Mouse (Mus musculus) adrenal gland, adult 8-10 months (tissue): ENCODE measurements at regions not wholly inside any gene's neighbourhood (a gene's known extent, or its start where the extent isn't known, plus 50 kb on each side); places are given as distances from the start of the nearest gene placed in this dataset.
"Not testable (repeated sequence)": the region's sequence is repeated elsewhere in the genome, so short reads cannot be mapped to it uniquely, and the experiment has no call there.

Experiments
- DNase-seq: peaks from one replicate; pipeline ENCODE4 v3.0.0; 2022

- not testable (repeated sequence) for DNase-seq
Observed at GRCm38 (mm10) chr5:76081379-76081778, 58.7 kb upstream of the Srd5a3 start.

DNA sequence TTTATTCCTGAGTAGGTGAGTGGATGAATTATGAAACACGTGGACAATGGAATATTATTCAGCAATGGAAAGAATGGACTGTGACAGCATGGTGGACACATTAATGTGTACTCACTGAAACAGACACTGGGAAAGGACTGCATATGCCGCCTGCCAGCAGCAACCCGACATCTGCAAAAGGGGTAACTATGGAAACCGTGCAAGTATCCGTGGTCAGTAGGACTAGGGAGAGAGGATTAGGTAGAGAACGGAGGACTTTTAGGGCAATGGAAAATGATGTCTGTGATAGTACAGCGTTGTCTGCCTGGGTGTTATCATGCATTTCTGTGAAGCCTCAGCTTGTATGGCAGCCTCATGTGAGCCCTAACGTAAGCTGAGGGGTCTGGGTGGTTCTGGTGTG, 59.6 kb upstream of the Srd5a3 start:
- no peak for DNase-seq

GRCm38 (mm10) chr5:76079204-76080025, 60.7 kb upstream of the Srd5a3 start:
- DNase-seq: peak; percentile 25

DNA sequence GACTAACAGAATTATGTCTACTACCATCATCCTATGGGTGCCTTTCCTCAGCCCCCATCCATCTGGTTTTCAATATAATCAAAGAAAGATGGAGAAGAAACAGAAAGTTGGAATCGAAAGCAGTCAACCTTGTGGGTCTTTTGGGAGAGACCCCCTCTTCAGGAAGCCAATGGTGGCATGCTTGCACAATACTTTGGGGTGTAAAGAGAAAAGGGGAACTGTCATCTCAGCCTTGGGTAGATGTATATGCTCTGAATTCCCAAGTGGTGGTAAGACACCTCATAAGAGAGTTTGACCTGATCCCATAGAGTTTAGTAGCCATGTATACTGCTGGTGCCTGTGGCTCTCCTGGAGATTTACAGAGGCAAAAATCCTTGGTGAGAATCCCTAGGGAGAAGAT, 61.6 kb upstream of the Srd5a3 start:
- no peak for DNase-seq

GRCm38 (mm10) chr5:76076283-76076682, 63.8 kb upstream of the Srd5a3 start:
- DNase-seq: no peak

DNA sequence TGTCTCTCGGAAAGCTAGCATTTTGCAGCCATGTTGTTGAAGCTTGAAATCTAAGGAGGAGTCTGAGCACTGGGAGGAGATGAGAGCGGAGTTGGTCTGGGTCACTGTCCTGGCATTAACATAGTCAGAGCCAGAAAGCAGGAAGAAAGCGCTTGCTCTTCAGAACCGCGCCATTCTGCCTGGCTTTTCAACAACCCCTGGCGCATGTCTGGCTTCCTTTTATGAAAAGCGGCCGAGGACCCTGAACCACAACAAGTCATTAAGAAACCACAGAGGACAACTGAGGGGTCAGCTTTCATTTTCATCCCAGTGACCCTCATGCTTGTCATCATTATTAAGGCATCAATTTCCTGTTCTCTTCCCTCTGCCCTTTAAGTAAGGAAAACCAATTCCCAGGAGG, 64.7 kb upstream of the Srd5a3 start:
- no peak for DNase-seq

DNA sequence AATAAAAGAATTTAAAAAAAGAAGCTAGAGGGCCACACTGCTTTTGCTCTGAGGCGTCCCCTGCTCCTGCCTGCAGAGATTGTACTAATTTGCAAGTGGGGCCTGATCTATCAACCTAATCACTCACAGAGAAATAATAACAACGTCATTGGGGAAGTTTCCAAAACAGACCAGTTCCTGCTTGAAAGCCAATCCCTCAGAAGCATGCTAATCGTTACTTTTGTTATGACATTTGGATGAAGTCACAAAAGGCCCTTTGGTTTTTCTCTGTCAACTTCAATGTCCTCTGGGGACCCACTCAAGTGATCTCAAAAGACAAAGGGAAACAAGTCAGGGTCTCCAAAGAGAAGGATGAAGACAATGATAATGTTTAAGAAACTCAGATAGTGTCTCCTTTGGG, 72.2 kb upstream of the Srd5a3 start:
- DNase-seq: no peak

DNA sequence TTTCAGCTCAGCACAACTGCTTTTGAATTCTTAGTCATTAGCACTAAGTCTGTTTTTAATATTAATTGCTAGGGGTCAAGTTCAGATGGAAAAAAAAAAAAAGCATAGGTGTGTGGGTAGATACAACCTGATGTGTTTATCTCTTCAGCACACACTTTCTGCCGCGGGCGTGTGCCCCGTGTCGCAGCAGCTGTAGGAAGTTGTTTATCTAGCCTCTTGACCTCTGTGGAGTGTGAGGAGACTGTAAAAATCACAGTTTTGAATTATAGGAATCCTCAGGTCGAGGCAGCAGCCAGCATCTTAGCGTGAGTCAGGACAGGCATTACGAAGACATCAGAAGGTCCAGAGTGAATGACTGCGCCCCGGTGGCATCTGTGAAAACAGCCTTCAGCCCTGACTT, 72.8 kb upstream of the Srd5a3 start:
- DNase-seq: no peak

GRCm38 (mm10) chr5:76065789-76066188, 74.3 kb upstream of the Srd5a3 start:
- no peak for DNase-seq

DNA sequence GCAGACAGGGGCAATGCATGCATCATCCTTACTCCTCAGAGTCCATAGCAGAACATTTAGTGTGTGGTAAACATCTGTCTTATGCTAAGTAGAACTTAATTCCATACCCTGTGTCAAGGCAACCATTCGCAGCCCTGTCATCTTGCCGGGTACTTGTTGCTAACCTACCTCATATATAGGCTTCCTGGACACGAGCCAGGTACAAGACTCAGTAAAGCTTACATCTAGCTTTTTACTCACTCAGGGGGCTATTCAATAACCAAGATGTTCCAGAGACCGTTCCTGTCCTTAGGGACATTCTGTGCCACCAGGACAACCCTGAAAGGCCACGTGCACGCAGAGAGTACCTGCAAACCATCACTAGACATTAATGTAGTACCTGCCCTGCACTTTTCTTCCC, 74.8 kb upstream of the Srd5a3 start:
- no peak for DNase-seq

GRCm38 (mm10) chr5:76064686-76065085, 75.4 kb upstream of the Srd5a3 start:
- no peak for DNase-seq

DNA sequence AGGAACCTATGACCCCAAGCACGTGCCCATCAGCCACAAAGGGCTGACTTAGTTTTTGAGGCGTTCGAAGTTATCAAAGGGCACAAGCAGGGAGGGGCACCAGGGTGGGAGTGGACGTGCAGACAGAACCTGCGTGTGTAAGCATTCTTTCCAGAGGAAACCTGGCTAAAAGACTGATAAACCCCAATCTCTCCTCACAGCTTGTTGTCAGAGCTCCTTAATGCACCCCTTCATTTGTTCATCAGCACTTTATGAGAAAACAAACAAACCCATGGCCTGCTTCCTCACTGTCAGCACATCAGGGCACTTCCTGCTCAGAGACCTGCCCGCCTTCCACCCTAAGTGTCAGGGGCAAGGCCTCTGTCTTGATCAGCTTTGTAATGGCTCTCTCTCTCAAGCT, 76.6 kb upstream of the Srd5a3 start:
- DNase-seq: no peak

GRCm38 (mm10) chr5:76058011-76058410, 79.8 kb upstream of the Kdr start:
- DNase-seq: no peak

GRCm38 (mm10) chr5:76055849-76056248, 77.6 kb upstream of the Kdr start:
- DNase-seq: no peak

- DNase-seq: no peak
Observed at GRCm38 (mm10) chr5:76052782-76053181, 74.5 kb upstream of the Kdr start.

GRCm38 (mm10) chr5:76051658-76052057, 73.4 kb upstream of the Kdr start:
- DNase-seq: no peak

DNA sequence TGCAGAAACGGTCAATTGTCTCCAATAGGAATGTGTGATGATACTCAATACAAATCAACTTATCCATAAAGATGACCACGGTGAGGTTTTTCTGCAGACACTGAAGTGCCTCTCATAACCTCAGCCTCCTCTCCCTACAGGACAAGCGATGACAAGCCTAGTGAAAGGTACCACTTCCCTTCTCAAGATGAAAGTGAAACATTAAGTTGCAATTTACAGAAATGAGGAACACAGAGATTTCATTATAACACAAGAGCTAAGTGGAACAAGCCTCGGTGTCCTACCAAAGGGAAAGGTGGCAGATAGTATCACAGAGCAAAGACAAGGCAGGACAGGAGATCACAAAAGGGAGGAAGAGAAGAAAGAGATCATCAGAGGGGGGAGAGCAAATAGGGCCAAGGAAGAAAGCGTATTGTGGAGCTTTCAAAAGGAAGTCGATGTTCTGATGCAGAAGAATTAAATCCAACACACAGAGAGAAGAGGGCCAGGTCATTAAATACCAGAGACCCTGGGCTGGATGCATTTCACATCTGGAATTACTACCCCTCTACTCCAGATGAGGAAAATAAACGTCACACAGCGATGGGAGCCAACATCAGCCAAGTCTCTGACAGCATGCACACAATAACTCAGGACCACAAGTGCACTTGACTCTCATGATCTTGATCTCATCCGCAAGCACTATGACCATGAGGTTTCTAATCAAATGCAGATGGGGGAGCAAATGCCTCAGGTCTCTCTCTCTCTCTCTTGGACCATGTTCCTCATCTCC, 70.0 kb upstream of the Kdr start:
- no peak for DNase-seq

- DNase-seq: no peak
Observed at GRCm38 (mm10) chr5:76043521-76044510, 65.6 kb upstream of the Kdr start.

DNA sequence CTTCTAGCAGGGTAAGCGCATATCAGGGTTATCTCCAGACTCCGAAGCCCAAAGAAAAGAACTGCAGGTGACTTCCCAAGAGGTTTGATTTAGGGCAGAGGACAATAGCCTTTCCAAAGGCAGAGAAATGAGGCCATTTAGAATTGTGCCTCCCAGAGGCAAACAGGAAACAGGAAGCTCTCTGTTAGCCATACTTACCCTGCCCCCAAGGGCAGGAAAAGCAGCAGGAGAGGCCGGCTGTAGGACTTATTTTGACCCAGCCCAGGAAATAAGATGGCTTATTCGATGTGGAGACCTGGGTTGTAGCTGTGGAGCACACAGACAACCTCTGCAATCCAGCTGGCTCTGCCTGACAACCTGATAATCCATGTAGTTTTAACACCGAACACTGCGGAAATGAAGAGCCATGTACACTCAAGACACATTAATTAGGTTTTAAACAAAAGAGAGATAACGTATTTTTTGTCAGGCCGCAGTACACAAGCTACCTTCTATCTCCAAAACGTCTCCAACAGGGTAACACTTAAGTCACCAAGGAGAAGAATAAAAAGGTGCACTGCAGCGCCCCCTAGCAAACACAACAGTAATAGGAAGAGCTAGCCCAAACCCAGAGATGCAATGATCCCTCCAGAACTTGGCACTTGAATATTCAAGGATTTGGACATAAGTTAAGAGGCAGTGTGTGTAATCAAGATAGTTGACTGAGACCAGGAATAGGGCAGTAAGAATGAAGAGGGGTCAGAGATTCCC, 62.4 kb upstream of the Kdr start:
- DNase-seq: peak; percentile 15

GRCm38 (mm10) chr5:76028729-76029128, 50.5 kb upstream of the Kdr start:
- no peak for DNase-seq
